Mouse (Mus musculus) ES-E14 (cell line): ENCODE data around the gene Psmd10. TPM values are rescaled to one million over a fixed set of nuclear protein-coding genes. Genes with fewer than 3 reads are reported as not detected.

Source experiments
- DNase-seq: peaks from one replicate; pipeline ENCODE4 v3.0.0-alpha.2; 2013; ENCODE audit warnings: low read depth, low spot score
- H3K27ac ChIP-seq: 2 replicates; pipeline ENCODE4 v1.5.1; 2012; ENCODE audit warnings: low read depth, mild to moderate bottlenecking, low read length, moderate library complexity, mixed read lengths; ENCODE audit not compliant: poor library complexity, insufficient read depth, severe bottlenecking
- H3K36me3 ChIP-seq: 2 replicates; pipeline ENCODE4 v1.6.1; 2012; ENCODE audit warnings: mild to moderate bottlenecking, low read length, moderate library complexity, mixed read lengths; ENCODE audit not compliant: control insufficient read depth, poor library complexity, insufficient read depth, severe bottlenecking
- H3K4me1 ChIP-seq, 2 experiments: fragments of 150-350 bp in 1 of 2; sonication (generic) in 1 of 2; 2 replicates each; pipeline ENCODE4 v1.6.1; 2012; ENCODE audit warnings: low read length in 2 of 2, mild to moderate bottlenecking in 1 of 2, mixed read lengths in 1 of 2; ENCODE audit not compliant: control insufficient read depth in 2 of 2, insufficient read depth in 2 of 2, poor library complexity in 1 of 2
- H3K4me3 ChIP-seq, 2 experiments: fragments of 150-350 bp in 1 of 2; sonication (generic) in 1 of 2; 2 replicates each; pipeline ENCODE4 v1.5.1; 2012; ENCODE audit warnings: low read length in 2 of 2, low read depth in 1 of 2, mild to moderate bottlenecking in 1 of 2, mixed read lengths in 1 of 2; ENCODE audit not compliant: insufficient read depth in 1 of 2, poor library complexity in 1 of 2, severe bottlenecking in 1 of 2
- H3K9ac ChIP-seq: 2 replicates; pipeline ENCODE4 v1.6.1; 2012; ENCODE audit warnings: low read depth, mild to moderate bottlenecking, low read length, mixed read lengths; ENCODE audit not compliant: poor library complexity, insufficient read depth, severe bottlenecking
- H3K9me3 ChIP-seq: fragments of 150-350 bp; sonication (generic); 2 replicates; pipeline ENCODE4 v1.6.1; 2012; ENCODE audit warnings: low read depth, mild to moderate bottlenecking, low read length; ENCODE audit not compliant: control insufficient read depth, insufficient read depth
- CHD2 ChIP-seq: IDR thresholded peaks from 2 replicates; pipeline ENCODE4 v1.6.1; 2014; ENCODE audit warnings: mild to moderate bottlenecking, low read depth, low read length, inconsistent platforms
- HCFC1 ChIP-seq: IDR thresholded peaks from 2 replicates; pipeline ENCODE4 v1.6.1; 2012; ENCODE audit warnings: low read length, inconsistent platforms, borderline replicate concordance; ENCODE audit not compliant: insufficient read depth
- MAFK ChIP-seq: IDR thresholded peaks from 2 replicates; pipeline ENCODE4 v1.6.1; 2014; ENCODE audit warnings: mild to moderate bottlenecking, low read depth, low read length, inconsistent platforms; ENCODE audit not compliant: insufficient read depth
- ZC3H11A ChIP-seq: IDR thresholded peaks from 2 replicates; pipeline ENCODE4 v1.6.1; 2012; ENCODE audit warnings: low read depth, mild to moderate bottlenecking, inconsistent platforms, low read length, borderline replicate concordance
- ZNF384 ChIP-seq: IDR thresholded peaks from 2 replicates; pipeline ENCODE4 v1.6.1; 2012; ENCODE audit warnings: low read depth, low read length, inconsistent platforms
- in situ Hi-C, 2 experiments: fragments of 600-800 bp; cut with MboI; formaldehyde crosslinking; loops; one replicate each; pipeline ENCODE4 v1.15.1; 2025; ENCODE audit warnings: low sequenced_read_pairs in 2 of 2, inconsistent platforms in 1 of 2; ENCODE audit not compliant: unreplicated experiment in 2 of 2
- total RNA-seq: library from RNA; depleted of rRNA; stranded (reverse); fragments of 300-350 nt; gene quantifications from 2 replicates; pipeline ENCODE4 v1.2.3, GENCODE M21; 2012; rRNA removed

Psmd10 gene
- 12.2 and 18.9 TPM in 2 replicates for total RNA-seq

GRCm38 (mm10) chrX:140956272-140956940 is at the start of gene Psmd10, which contains the start of gene Atg4a:
Gene Psmd10 (minus strand): TSS chrX:140956728.
Gene Atg4a (plus strand): TSS chrX:140956907.
- peak; percentile 92 for DNase-seq
- Histone ChIP-seq H3K4me3 (peak within 1 kb of the TSS; percentile 88 to 95), H3K4me1 (no peaks in the 10 kb centered on the region; a peak in 1 of 4 replicates), H3K9ac (peak within 1 kb of the TSS; percentile 75), H3K27ac (no peak within 1 kb of the TSS), H3K36me3 (no peaks in the 10 kb centered on the region), H3K9me3 (no peaks in the 10 kb centered on the region)
- TF ChIP-seq HCFC1 = peak; percentile 91
- no peak for TF ChIP-seq ZC3H11A
- in situ Hi-C loops = no loop called here

GRCm38 (mm10) chrX:140998885-140999284 is 42.4 kb upstream of the Psmd10 start:
- no peaks in the 10 kb centered on the region for H3K36me3 ChIP-seq
- TF ChIP-seq MAFK (no peak), HCFC1 (no peak), ZC3H11A (no peak), CHD2 (no peak), ZNF384 (no peak)
- H3K4me1 ChIP-seq = no peaks in the 10 kb centered on the region
- H3K9ac ChIP-seq = no peak overlapping the region
- in situ Hi-C loops = no loop called here
- H3K27ac ChIP-seq = no peak overlapping the region
- no peak for DNase-seq
- H3K4me3 ChIP-seq = no peak overlapping the region
- no peaks in the 10 kb centered on the region for H3K9me3 ChIP-seq

- no peak overlapping the region for H3K4me3 ChIP-seq
- H3K36me3 ChIP-seq = no peaks in the 10 kb centered on the region
- no peak overlapping the region for H3K27ac ChIP-seq
- in situ Hi-C loops = no loop called here
- no peak for DNase-seq
- no peaks in the 10 kb centered on the region for H3K4me1 ChIP-seq
- TF ChIP-seq MAFK (no peak), ZC3H11A (no peak), CHD2 (no peak), ZNF384 (no peak), HCFC1 (no peak)
- H3K9me3 ChIP-seq = no peaks in the 10 kb centered on the region
- no peak overlapping the region for H3K9ac ChIP-seq
Measured at GRCm38 (mm10) chrX:140997912-140998545, 41.5 kb upstream of the Psmd10 start.

- Histone ChIP-seq H3K27ac (no peak overlapping the region), H3K4me1 (no peaks in the 10 kb centered on the region), H3K9ac (no peak overlapping the region), H3K36me3 (no peaks in the 10 kb centered on the region), H3K9me3 (no peaks in the 10 kb centered on the region), H3K4me3 (no peak overlapping the region)
- TF ChIP-seq MAFK (no peak), ZC3H11A (no peak), ZNF384 (no peak), CHD2 (no peak), HCFC1 (no peak)
- no peak for DNase-seq
- in situ Hi-C loops = no loop called here
Measured at GRCm38 (mm10) chrX:140996909-140997516, 40.5 kb upstream of the Psmd10 start.
